Mouse (Mus musculus) heart, adult 8-10 months (tissue): Measurements from ENCODE around the gene Spata7. TPM values are rescaled to one million over a fixed set of nuclear protein-coding genes. Genes with fewer than 3 reads are reported as not detected.
A peak's percentile ranks its signal among the peaks of the same experiment; 100 is the strongest.

Experiments used
- DNase-seq: peaks from one replicate; pipeline ENCODE4 v3.0.0; 2022; ENCODE audit warnings: low spot score
- total RNA-seq, 4 experiments: library from RNA; stranded (reverse); gene quantifications; 2 replicates each; pipeline ENCODE4 v1.2.4; 2022

Gene Spata7
- total RNA-seq, 4 experiments from 2014 or later, result 3.8 to 7.2 (median 5.0) TPM

DNA sequence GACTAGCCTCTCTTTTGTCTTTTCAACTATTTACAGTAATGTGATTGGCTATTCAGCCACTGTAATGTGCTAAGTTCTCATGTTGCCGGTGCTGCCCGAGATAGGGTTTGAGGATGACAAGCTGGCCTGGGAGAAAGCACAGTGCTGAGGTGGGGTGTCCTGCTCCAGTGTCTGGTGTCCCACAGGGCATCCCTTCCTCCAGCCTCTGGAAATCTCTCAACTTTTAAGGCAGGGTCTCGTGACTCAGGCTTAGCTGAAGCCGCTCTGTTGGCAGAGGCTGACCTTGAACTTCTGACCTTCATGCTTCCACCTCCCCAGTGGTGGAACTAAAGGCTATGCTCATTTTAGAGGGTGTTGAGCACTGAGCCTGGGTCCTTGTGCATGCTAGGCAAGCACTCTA, 42.5 kb downstream of the Spata7 start:
- DNase-seq, result no peak

DNA sequence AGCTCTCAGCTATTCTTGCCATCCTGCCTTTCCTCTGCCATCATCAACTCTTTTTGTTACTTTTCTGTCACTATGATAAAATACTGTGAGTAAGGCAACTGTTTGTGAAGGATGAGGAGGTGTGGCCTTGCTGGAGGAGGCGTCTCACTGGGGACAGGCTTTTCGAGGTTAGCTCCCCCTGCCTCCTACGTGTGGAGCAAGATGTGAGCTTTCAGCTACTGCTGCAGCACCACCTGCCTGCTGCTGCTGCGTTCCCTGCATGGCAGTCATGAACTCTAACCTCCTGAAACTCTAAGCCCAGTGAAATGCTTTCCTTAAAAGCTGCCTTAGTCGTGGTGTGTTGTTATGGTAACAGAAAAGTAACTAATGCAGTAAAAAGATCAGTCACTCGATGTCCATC, 45.9 kb downstream of the Spata7 start:
- DNase-seq, result no peak

DNA sequence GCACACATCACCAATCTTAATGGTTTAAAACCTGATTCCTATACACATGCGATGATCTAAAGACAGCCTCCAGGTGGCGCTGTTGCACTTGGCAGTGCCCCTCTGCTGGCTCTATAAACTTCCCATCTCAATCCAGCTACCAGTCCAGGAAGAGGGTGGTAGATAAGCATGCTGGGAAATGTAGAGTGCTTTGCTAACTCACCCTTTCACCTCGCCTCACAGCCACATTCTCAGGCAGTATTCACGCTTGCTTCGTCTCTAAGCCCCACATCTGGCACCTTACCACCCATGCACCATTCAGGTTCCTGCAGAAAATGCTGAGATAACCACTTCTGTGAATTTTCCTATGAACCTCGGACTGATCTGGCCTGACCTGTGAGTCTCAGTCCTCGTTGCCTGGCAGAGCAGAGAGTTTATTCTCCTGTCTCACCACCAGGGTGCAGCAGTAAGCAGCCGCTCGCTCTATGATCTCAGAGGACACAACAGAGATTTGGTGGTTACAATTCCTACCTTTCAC, 46.7 kb downstream of the Spata7 start:
- DNase-seq, result peak; percentile 71

DNA sequence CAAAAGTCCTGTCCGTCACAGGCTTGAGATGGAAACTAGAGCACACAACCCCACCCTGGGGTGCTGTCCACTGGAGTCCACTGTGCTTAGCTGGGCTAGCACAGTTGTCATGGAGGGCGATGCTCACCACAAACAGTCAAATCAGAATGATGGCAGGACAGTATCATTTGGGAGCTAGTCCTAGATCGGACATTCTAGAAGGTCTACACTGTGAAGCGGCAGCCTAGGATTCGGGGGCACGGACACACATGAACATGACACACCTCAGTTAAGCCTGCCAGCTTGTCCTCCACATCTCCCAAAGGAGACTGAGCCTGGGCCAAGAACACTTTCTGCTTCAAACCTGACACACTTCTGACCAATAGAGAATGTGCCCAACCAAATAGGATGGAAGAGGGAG, 48.9 kb downstream of the Spata7 start:
- no peak for DNase-seq

DNA sequence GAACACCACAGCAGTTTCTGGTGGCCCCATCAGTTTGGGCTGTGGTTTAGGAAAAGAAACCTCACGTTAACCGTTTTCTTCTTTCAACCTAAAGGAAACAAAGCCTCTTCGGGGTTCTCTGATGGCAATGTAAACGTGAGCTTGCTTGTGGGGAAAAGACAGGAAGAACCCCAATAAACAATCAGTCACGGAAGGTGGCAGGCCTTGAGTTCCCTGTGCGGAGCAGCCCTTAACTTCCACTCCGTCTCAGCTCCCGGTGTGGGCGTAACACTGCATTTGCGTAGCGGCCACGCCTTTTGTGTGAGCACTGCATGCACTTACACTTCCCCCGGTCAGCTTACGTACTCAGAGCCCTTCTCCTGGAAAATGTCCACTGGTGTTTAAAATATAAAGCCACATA, 49.4 kb downstream of the Spata7 start:
- no peak for DNase-seq

DNA sequence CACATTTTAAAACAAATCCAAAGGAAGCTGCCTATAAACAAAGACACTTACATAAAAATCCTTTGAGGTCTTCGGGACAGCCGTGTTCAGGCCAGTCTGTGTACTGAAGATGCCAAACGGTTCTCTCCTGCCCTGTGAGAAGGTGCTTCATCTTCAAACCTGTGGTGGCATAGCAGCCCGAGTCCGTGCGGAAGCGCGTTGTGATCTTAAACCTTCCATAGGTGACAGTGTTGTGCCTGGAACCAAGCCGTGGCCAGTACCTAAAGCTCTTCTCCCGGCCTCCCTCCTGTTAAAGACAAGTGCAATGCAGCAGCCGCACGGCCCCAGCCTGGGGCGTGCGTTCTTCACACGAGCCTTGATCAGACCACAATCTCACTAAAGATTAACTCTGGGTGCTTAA, 51.9 kb downstream of the Spata7 start:
- DNase-seq, result no peak

DNA sequence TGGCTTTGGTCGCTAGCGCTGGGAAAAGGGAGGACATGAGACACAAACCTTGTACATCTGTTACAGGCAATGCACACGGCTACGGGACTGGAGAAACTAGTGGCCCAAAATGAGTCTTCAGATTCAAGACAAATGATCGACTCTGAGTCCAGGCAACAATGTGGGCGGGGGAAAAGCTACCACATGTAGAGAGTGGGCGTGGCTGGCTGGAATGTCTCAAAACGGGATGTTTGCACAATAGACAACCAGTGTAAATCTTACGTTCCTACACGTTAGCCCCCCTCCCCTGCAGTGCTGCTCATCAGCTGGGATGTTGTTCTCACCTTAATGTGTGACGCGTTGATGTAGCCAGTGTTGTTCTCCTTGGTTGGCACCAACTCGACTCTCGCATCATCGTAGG, 54.2 kb downstream of the Spata7 start:
- no peak for DNase-seq

DNA sequence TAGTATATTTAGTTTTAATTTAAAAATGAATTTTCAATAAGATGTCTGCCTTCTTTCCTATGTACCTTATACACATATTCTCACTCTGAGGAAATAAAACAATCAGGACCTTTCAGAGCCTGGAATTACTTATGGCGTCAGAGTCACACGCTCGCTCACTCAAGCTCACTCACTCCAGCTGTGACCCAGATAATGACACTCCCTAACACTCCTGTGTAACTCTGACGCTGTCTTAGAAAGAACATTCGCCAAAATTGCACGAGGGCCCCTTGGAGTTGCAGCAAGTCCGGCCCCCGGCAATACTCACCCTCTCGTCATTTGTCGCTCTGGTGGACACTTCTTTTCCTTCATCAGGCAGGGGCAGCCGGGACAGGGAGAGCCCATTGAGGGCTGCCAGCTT, 55.2 kb downstream of the Spata7 start:
- DNase-seq, result no peak

DNA sequence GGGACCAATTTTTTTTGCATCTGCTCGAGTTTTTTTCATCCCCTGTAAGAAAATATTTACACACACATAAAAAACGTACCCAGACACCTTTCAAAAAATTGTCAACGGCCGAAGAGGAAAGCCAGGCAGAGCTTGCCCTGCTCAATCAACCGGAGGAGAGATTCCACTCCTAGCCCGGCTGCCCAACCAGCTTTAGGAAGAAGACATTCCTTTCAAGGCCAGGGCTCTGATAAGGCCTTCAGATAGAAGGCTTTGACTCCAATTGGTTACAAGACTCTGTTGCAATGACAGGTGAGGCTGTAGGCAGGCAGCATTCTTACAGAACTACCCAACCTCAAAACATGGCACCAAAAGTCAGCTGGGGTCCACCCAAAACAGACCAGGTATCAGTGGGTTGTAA, 55.6 kb downstream of the Spata7 start:
- DNase-seq, result no peak

DNA sequence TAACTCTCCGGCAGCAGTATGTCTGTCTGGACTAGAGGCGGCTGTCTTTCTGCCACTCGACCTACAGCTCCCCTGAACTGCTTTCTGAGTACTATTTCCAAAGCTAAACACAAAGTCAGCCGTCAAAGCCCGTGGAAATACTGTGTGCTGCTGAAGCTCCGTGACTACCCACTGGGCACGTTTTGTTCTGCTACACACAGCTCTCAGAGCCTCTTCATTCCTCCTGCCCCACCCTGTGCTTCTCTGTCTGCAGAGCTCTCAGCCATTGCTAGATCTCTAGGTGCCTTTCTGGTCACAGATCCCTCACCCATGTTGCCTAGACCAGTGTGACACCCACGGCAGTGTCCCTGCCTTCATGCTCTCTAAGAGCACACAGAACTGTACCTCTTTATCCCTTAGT, 62.3 kb downstream of the Spata7 start:
- no peak for DNase-seq

DNA sequence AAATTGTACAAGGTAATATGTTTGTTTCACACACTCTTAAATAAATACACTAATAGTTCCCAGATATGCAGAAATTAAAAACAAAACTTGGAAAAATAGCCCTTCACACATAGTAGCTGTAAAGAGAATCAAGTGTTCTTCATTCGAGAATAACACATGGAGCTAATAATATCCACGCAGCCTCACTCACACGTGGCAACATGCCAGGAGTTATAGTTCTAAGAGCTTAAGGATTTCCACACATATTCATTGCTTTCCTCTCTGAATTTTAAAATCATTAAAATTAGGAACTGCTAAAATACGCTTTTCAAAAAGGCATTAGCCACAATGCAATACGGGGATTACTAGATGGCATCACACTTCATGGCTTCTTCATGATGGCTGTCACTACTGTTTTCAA, 69.2 kb downstream of the Spata7 start:
- no peak for DNase-seq

DNA sequence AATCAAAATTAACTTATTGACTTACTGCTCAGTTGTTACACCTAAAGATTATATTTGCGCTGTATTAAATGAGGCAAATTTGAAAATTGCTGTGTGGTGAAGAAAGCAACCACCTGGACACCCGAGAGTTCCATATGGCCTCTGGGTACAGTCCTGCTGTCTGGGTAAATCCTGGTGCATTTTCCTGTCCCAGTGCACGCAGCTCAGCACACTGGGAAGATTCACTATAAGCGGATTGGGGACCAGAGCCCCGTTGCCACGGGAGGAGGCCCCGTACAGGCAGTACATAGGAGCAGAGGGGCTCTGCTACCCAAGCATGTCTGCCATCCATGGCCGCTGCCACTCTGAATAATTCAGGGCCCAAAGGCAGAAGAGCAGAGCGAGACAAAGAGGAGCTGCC, 73.6 kb downstream of the Spata7 start:
- no peak for DNase-seq

DNA sequence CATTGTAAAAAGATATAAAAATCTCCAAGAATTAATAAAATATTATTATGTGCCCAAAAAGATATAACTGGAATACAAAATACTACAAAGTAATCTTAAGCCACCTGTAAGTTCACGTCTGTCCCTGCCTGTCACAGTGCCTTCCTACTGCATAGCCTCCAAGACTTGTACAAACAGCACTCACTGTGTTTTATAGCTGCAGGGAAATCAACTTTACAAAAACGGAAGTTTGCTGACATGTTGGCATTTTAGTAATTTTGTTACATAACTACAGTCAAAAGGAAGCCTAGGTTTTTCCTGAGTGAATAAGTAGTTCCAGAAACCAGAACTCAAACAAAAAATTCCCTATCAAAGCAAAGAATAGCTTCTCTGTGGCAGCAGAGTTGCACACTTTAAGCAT, 75.6 kb downstream of the Spata7 start:
- no peak for DNase-seq

DNA sequence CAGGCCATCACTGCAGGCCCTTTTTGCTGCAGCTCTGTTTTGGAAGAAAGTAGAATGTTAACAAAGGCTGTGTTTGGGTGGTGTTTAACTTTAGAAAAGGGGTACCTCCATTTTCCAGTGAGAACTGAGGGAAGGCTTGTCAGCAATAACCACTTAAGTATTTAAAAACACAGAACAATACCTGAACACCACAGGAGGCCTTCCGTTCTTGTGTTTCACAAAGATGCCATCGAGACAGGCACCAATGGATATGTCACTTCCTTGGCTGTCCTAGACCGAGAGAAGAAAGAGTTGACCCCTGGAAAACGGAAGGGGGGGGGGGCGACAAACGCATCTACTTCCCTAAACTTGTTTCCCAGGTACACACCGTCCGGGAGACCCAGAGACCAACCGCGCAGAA, 76.0 kb downstream of the Spata7 start:
- DNase-seq, result no peak

DNA sequence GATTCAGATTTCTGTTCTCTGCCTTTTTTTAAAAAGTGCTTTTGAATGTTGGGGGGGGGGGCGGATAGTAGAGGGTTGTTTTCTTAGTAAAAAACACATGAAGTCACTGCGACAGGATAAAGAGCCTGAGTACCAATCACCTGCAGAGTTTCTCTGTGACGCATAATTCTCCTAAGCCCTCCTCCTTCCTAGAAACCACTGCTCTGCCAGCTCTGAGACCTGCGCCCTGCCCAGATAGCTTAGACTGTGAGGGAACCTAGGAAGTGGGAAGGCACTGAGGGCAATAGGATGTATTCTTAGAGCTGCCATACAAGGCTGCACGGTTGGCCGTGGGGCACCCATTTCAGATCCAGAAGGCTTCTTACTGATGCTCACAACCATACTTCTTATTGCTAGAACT, 84.9 kb downstream of the Spata7 start:
- DNase-seq, result no peak

DNA sequence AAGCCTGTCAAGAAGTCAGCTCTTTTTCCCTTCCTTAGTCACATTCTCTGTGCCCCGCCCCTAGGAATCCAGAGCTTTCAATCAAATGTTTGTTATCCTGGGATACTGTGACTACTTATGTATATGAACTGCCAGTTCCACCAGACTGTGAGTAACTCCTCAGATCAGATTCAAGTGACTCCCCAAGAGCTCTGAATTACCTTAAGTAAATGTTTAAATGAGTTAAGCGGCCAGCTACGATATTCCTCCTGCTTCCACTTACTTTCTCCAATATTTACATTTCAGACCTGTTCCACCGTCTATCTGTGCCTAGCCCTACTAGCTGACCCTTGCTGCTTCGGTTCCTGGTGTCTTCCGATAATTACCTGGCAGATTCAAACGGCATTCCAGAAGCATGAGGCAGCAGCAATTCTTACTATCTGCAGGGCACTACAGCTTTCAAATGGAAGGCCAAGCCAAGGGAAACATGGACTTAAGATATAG, 85.7 kb downstream of the Spata7 start:
- no peak for DNase-seq

DNA sequence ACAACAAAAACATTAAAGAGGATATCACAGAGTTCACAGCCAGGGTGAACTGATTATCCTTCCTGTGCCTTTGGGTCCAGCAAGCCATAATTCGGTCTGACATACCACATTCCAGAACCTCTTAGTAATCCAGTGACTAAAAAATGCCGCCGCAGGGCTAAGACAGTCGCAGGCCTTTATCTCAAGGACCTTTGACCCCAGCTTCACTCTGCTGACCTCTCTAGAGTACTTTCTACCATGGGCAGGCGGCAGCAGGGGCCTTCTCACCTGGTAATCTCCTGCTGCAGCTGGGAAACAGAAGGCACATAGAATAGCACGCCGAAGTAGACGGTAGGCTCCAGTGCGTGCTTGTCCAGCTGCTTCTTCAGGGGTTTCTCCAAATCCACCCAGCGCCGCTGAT, 86.8 kb downstream of the Spata7 start:
- no peak for DNase-seq

DNA sequence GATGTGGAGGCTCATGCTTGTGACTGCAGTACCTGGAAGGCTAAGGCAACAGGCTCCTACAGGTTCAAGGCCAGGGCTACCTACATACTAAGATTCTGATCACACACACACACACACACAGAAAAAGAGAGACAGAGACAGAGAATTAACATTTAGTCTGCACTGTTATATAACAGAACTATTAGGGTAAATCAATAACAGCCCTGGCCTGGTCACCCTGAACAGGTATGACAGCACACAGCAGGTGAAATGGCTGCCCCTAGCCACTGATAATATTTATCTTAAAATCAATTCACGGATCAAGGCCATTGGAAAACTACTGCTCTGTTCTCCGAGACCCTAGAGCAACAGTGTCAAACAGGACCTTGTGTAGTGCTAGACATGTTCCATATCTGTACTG, 88.2 kb downstream of the Spata7 start:
- no peak for DNase-seq

Other genes starting within 250 kb of the Spata7 start
- gene Kcnk10, start 49.8 kb upstream of the Spata7 start, total RNA-seq, result under 1 TPM in 1 of 4 experiments, not detected in 3; 0.20 TPM
- gene Ptpn21, start 109.2 kb downstream of the Spata7 start, total RNA-seq, result 10 to 100 TPM; 26.0 to 37.7 (median 30.3) TPM
- 10 to 100 TPM; 60.1 to 63.9 (median 61.8) TPM for gene Zc3h14, start 118.8 kb downstream of the Spata7 start, total RNA-seq